Mouse (Mus musculus) lung, postnatal 14 days (tissue): ENCODE data around the gene Chsy1.

Experiments used
- DNase-seq: peaks from one replicate; pipeline ENCODE4 v3.0.0; 2021

Chsy1 gene

GRCm38 (mm10) chr7:66108961-66109854 is at the start of gene Chsy1:
Gene Chsy1, plus strand, starts transcription at chr7:66109515.
- peak; percentile 88 for DNase-seq

GRCm38 (mm10) chr7:66060066-66060956 is 49.0 kb upstream of the Chsy1 start:
- peak; percentile 87 for DNase-seq

DNA sequence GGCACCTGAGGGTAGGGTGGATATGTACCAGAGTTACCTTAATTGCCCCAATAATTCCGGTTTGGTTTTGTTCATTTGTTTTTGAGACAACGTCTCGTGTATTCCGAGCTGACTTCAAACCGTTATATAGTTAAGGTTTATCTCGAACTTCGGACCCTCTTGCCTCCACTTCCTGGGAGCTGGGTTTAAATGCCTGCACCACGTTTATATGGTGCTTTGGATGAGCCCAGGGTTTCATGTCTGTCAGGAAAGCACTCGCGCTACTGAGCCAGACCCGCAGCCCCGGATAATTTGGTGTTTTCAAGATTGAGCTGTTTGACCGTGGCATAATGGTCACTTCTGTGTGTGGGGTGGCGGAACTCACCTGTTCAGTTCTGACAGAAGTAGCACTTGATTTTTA is 48.3 kb upstream of the Chsy1 start:
- no peak for DNase-seq

- no peak for DNase-seq
These were observed 32.9 kb upstream of the Chsy1 start for GRCm38 (mm10) chr7:66076411-66076810.

- peak; percentile 95 for DNase-seq
These were observed 29.7 kb upstream of the Chsy1 start, which contains the start of gene Selenos for GRCm38 (mm10) chr7:66079364-66080230. Gene Selenos, plus strand, starts transcription at chr7:66079649.

- DNase-seq, result no peak
These were observed 29.1 kb upstream of the Chsy1 start for GRCm38 (mm10) chr7:66080231-66080613.

DNA sequence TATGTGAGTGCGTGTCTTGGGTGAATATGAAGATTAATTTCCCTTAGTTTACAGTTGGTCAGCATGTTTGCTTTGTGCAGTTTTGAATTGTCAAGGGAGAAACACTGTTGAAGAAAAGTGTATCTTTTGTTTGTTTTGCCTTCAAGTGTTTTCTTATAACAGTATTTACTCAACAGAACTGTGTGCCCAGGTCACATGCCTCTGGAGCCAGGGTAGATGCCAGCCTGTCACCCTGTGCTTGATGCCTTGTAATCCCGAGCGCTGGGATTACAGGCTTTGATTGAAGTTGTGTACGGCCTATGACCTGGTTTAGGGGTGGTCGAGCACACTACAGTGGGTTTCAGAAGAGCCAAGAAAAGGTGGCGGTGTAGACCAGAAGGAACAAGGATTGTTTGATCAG is 25.6 kb upstream of the Chsy1 start:
- no peak for DNase-seq

DNA sequence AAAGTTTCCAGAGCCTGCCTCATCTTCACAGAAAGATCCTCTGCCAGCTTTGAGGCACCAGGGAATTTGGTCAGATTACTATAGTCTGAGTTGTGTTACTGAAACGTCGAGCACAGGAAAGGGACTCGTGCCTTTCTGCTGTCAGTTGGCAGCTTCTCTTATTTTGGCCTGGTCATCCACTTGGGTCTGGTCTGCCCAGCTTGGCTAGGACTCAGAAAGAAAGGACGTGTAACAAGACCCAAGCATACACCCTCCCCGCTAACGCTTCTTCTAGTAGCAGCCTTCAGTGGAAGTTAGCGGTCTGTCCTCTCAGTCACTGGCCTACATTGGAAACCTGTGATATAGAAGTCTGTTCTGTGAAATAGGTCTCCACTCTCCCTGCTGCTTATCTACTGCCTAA is 24.8 kb upstream of the Chsy1 start:
- DNase-seq, result no peak

GRCm38 (mm10) chr7:66087652-66088051 is 21.7 kb upstream of the Chsy1 start:
- DNase-seq, result no peak

DNA sequence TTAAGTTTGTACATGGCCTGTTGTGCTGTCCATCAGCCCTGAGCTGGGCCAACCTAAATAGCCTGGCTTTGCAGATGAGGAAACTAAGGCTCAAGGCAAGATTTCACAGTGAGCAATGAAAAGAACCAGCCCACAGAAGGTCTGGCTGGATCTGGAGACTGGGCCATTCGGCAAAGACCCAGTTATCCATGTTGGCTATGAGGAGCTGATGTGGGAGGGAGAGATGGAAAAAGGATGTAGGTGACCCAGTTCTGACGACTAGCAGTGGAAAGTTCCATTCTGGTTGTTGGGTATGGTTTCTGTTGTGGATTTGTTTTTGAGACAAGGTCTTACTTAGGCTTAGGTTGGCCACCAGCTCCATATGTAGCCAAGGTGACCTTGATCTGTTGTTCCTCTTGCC is 21.2 kb upstream of the Chsy1 start:
- DNase-seq, result no peak

GRCm38 (mm10) chr7:66090676-66091190 is 18.6 kb upstream of the Chsy1 start:
- no peak for DNase-seq

DNA sequence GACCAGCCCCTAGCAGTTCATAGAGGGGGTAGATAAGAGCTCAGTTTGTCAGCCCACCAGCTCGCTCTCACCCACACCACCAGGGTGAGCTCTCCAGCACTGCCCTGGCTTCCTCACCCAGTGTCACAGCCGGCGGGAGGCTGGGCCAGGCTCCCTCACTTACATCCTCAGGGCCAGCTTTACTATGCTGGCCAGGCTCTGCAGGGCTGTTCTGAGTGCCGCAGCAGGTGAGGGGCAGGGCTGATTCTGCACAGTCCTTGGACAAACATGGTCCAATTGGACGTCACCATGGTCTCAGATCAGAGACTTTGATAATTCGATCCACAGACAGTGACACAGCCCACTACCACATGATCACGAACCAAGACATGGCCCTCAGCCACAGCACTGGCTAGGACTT is 17.8 kb upstream of the Chsy1 start:
- DNase-seq, result no peak

GRCm38 (mm10) chr7:66092656-66093055 is 16.7 kb upstream of the Chsy1 start:
- DNase-seq, result no peak

DNA sequence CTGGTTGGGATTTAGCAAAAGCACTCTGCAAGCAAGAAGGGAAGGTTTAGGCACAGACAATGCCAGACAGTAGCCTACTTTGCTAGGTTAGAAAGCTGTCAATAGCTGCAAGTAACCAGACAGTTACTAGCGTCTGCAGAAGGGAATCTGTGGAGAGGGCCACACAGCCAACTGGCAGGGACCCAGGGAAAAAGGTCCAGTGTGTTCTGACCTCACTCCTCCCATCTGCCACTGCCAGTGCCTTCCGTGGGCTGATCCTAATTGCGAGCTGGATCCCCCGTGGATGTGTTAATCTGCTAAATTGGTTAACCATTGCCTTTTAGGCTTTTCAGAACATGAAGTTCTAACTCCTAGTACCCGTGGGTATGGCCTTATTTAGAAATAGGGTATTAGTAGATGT is 15.2 kb upstream of the Chsy1 start:
- no peak for DNase-seq

- DNase-seq, result no peak
These were observed 10.5 kb upstream of the Chsy1 start for GRCm38 (mm10) chr7:66098803-66099202.

DNA sequence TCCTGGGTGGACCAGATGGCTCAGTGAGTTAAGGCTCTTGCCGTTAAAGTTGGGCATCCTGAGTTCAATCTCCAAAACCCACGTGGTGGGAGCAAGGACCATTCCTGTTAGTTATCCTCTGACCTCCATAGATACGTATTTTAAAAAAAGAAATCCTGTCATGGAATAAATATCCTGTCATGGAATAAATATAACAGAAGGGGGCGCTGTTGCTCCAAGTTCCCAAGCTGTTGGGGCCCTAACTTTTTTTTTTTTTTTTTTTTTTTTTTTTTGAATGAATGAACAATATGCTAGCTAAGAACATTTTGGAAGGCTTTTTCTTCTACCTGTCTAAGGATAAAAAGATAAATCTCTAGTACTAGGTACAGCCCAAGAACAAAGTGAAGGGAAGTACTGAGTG is 7.4 kb upstream of the Chsy1 start:
- DNase-seq, result peak; percentile 49

- no peak for DNase-seq
These were observed 4.8 kb upstream of the Chsy1 start for GRCm38 (mm10) chr7:66104531-66104930.

DNA sequence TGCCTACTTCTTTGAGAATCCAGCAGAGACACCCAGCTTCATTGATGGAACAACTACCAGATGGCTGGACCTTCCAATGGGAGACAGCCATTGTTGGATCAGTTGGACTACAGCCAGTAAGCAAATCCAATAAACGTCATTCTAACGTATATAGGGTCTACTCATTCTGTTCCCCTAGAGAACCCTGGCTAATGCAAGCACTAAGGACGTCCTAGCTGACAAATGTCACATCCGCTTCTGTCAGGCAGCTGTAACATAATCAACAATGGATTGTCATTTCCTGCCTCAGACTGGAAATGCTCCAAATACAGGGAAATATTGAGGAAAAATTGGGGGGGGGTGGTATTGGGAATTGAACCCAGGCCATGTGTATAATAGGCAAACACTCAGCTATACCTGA is 3.5 kb upstream of the Chsy1 start:
- DNase-seq, result no peak

- DNase-seq, result peak; percentile 51
These were observed 2.7 kb upstream of the Chsy1 start for GRCm38 (mm10) chr7:66106581-66107056.

GRCm38 (mm10) chr7:66107206-66107605 is 2.1 kb upstream of the Chsy1 start:
- DNase-seq, result no peak

GRCm38 (mm10) chr7:66107930-66108329 is 1.4 kb upstream of the Chsy1 start:
- DNase-seq, result no peak
